Mouse (Mus musculus): Measurements from ENCODE around the gene Rhpn2. TPM values are rescaled to one million over a fixed set of nuclear protein-coding genes. Genes with fewer than 3 reads are reported as not detected.

Rhpn2 gene
- 1.6 and 2.9 TPM in 2 replicates for polyA plus RNA-seq (2014; fragmentation: Nextera tagmentation; extraction: Ambion mirVana)

- Histone ChIP-seq H3K4me1 (replicated peaks; ENCODE audit: control insufficient read depth, insufficient read depth, low read length) (peaks cover 5% of the 10 kb centered on the region; the same call in 1 of the 2 replicates), H3K9ac (ENCODE audit: low read length) (peak within 1 kb of the TSS; percentile 57), H3K4me3 (ENCODE audit: low read depth, low read length) (peak within 1 kb of the TSS; percentile 59), H3K36me3 (ENCODE audit: control insufficient read depth, insufficient read depth, low read length) (no peaks in the 10 kb centered on the region), H3K4me2 (ENCODE audit: low read depth, low read length, severe bottlenecking) (peak within 1 kb of the TSS; percentile 99), H3K27me3 (ENCODE audit: control insufficient read depth, insufficient read depth, low read length) (peaks cover 10% of the 10 kb centered on the region), H3K9me3 (ENCODE audit: control insufficient read depth, low read length) (no peaks in the 10 kb centered on the region), H3K27ac (ENCODE audit: low read depth, low read length) (no peak within 1 kb of the TSS)
- ATAC-seq (replicated peaks; ENCODE audit: low FRiP score) (peak; percentile 98), DNase-seq (ENCODE audit: low spot score) (peak; percentile 100)
- WGBS: under 1% methylated on average over 51 of the region's 52 CpGs
Observed at GRCm38 (mm10) chr7:35333692-35334526, at the start of gene Rhpn2. Rhpn2 (plus strand) TSS chr7:35334170.

GRCm38 (mm10) chr7:35293464-35293863 is 40.5 kb upstream of the Rhpn2 start:
- Histone ChIP-seq H3K4me2 (ENCODE audit: low read depth, low read length, severe bottlenecking) (no peak overlapping the region), H3K4me1 (replicated peaks; ENCODE audit: control insufficient read depth, insufficient read depth, low read length) (no peaks in the 10 kb centered on the region), H3K4me3 (ENCODE audit: low read depth, low read length) (no peak overlapping the region), H3K9ac (ENCODE audit: low read length) (no peak overlapping the region), H3K27ac (ENCODE audit: low read depth, low read length) (no peak overlapping the region), H3K9me3 (ENCODE audit: control insufficient read depth, low read length) (no peaks in the 10 kb centered on the region), H3K27me3 (ENCODE audit: control insufficient read depth, insufficient read depth, low read length) (no peaks in the 10 kb centered on the region), H3K36me3 (ENCODE audit: control insufficient read depth, insufficient read depth, low read length) (peaks cover 6% of the 10 kb centered on the region)
- DNase-seq (ENCODE audit: low spot score) (no peak), ATAC-seq (replicated peaks; ENCODE audit: low FRiP score) (no peak)
- WGBS: 90% methylated on average over 13 of the region's 13 CpGs

- no peak overlapping the region for H3K4me2 ChIP-seq (ENCODE audit: low read depth, low read length, severe bottlenecking)
- H3K4me3 ChIP-seq (ENCODE audit: low read depth, low read length): no peak overlapping the region
- peaks cover 6% of the 10 kb centered on the region; the same call in 1 of the 2 replicates for H3K36me3 ChIP-seq (ENCODE audit: control insufficient read depth, insufficient read depth, low read length)
- no peaks in the 10 kb centered on the region for H3K4me1 ChIP-seq (replicated peaks; ENCODE audit: control insufficient read depth, insufficient read depth, low read length)
- no peak for ATAC-seq (replicated peaks; ENCODE audit: low FRiP score)
- H3K27me3 ChIP-seq (ENCODE audit: control insufficient read depth, insufficient read depth, low read length): no peaks in the 10 kb centered on the region
- H3K9me3 ChIP-seq (ENCODE audit: control insufficient read depth, low read length): no peaks in the 10 kb centered on the region
- no peak for DNase-seq (ENCODE audit: low spot score)
- WGBS: 93% methylated on average over 2 of the region's 2 CpGs
- no peak overlapping the region for H3K27ac ChIP-seq (ENCODE audit: low read depth, low read length)
- no peak overlapping the region for H3K9ac ChIP-seq (ENCODE audit: low read length)
Observed at GRCm38 (mm10) chr7:35295631-35296030, 38.3 kb upstream of the Rhpn2 start.

- Histone ChIP-seq H3K4me2 (ENCODE audit: low read depth, low read length, severe bottlenecking) (no peak overlapping the region), H3K9ac (ENCODE audit: low read length) (no peak overlapping the region), H3K4me3 (ENCODE audit: low read depth, low read length) (no peak overlapping the region), H3K9me3 (ENCODE audit: control insufficient read depth, low read length) (no peaks in the 10 kb centered on the region), H3K4me1 (replicated peaks; ENCODE audit: control insufficient read depth, insufficient read depth, low read length) (no peaks in the 10 kb centered on the region), H3K27me3 (ENCODE audit: control insufficient read depth, insufficient read depth, low read length) (no peaks in the 10 kb centered on the region), H3K36me3 (ENCODE audit: control insufficient read depth, insufficient read depth, low read length) (peaks cover 8% of the 10 kb centered on the region; the same call in 1 of the 2 replicates), H3K27ac (ENCODE audit: low read depth, low read length) (no peak overlapping the region)
- 89% methylated on average over 5 of the region's 5 CpGs for WGBS
- ATAC-seq (replicated peaks; ENCODE audit: low FRiP score): no peak
- DNase-seq (ENCODE audit: low spot score): no peak
Observed at GRCm38 (mm10) chr7:35297886-35298285, 36.1 kb upstream of the Rhpn2 start.

- DNase-seq (ENCODE audit: low spot score) (no peak), ATAC-seq (replicated peaks; ENCODE audit: low FRiP score) (no peak)
- no peak overlapping the region for H3K9ac ChIP-seq (ENCODE audit: low read length)
- 81% methylated on average over 8 of the region's 8 CpGs for WGBS
- no peak overlapping the region for H3K4me3 ChIP-seq (ENCODE audit: low read depth, low read length)
- H3K36me3 ChIP-seq (ENCODE audit: control insufficient read depth, insufficient read depth, low read length): peaks cover 7% of the 10 kb centered on the region; the same call in 1 of the 2 replicates
- no peaks in the 10 kb centered on the region for H3K27me3 ChIP-seq (ENCODE audit: control insufficient read depth, insufficient read depth, low read length)
- no peaks in the 10 kb centered on the region for H3K4me1 ChIP-seq (replicated peaks; ENCODE audit: control insufficient read depth, insufficient read depth, low read length)
- H3K9me3 ChIP-seq (ENCODE audit: control insufficient read depth, low read length): no peaks in the 10 kb centered on the region
- H3K4me2 ChIP-seq (ENCODE audit: low read depth, low read length, severe bottlenecking): no peak overlapping the region
- no peak overlapping the region for H3K27ac ChIP-seq (ENCODE audit: low read depth, low read length)
Observed at GRCm38 (mm10) chr7:35299656-35300055, 34.3 kb upstream of the Rhpn2 start.

GRCm38 (mm10) chr7:35300792-35301191 is 33.2 kb upstream of the Rhpn2 start:
- Histone ChIP-seq H3K36me3 (ENCODE audit: control insufficient read depth, insufficient read depth, low read length) (peaks cover 6% of the 10 kb centered on the region; the same call in 1 of the 2 replicates), H3K4me1 (replicated peaks; ENCODE audit: control insufficient read depth, insufficient read depth, low read length) (no peaks in the 10 kb centered on the region)

GRCm38 (mm10) chr7:35311214-35311613 is 22.8 kb upstream of the Rhpn2 start:
- Histone ChIP-seq H3K4me2 (ENCODE audit: low read depth, low read length, severe bottlenecking) (no peak overlapping the region), H3K36me3 (ENCODE audit: control insufficient read depth, insufficient read depth, low read length) (peaks cover 3% of the 10 kb centered on the region; the same call in 1 of the 2 replicates)

More at GRCm38 (mm10) chr7:35300792-35301191, 33.2 kb upstream of the Rhpn2 start:
- Histone ChIP-seq H3K9me3 (ENCODE audit: control insufficient read depth, low read length) (no peaks in the 10 kb centered on the region), H3K4me3 (ENCODE audit: low read depth, low read length) (no peak overlapping the region), H3K9ac (ENCODE audit: low read length) (no peak overlapping the region), H3K27me3 (ENCODE audit: control insufficient read depth, insufficient read depth, low read length) (no peaks in the 10 kb centered on the region), H3K27ac (ENCODE audit: low read depth, low read length) (no peak overlapping the region), H3K4me2 (ENCODE audit: low read depth, low read length, severe bottlenecking) (no peak overlapping the region)
- ATAC-seq (replicated peaks; ENCODE audit: low FRiP score) (no peak), DNase-seq (ENCODE audit: low spot score) (no peak)

GRCm38 (mm10) chr7:35314156-35314555 is 19.8 kb upstream of the Rhpn2 start:
- no peak for ATAC-seq (replicated peaks; ENCODE audit: low FRiP score)
- Histone ChIP-seq H3K27ac (ENCODE audit: low read depth, low read length) (no peak overlapping the region), H3K27me3 (ENCODE audit: control insufficient read depth, insufficient read depth, low read length) (no peaks in the 10 kb centered on the region)

More at GRCm38 (mm10) chr7:35311214-35311613, 22.8 kb upstream of the Rhpn2 start:
- no peak overlapping the region for H3K4me3 ChIP-seq (ENCODE audit: low read depth, low read length)
- H3K9me3 ChIP-seq (ENCODE audit: control insufficient read depth, low read length): no peaks in the 10 kb centered on the region
- WGBS: 95% methylated on average over 3 of the region's 3 CpGs
- no peaks in the 10 kb centered on the region for H3K27me3 ChIP-seq (ENCODE audit: control insufficient read depth, insufficient read depth, low read length)
- ATAC-seq (replicated peaks; ENCODE audit: low FRiP score) (no peak), DNase-seq (ENCODE audit: low spot score) (no peak)
- no peak overlapping the region for H3K27ac ChIP-seq (ENCODE audit: low read depth, low read length)
- no peak overlapping the region for H3K9ac ChIP-seq (ENCODE audit: low read length)
- H3K4me1 ChIP-seq (replicated peaks; ENCODE audit: control insufficient read depth, insufficient read depth, low read length): no peaks in the 10 kb centered on the region

More at GRCm38 (mm10) chr7:35314156-35314555, 19.8 kb upstream of the Rhpn2 start:
- Histone ChIP-seq H3K4me2 (ENCODE audit: low read depth, low read length, severe bottlenecking) (no peak overlapping the region), H3K9me3 (ENCODE audit: control insufficient read depth, low read length) (no peaks in the 10 kb centered on the region), H3K4me1 (replicated peaks; ENCODE audit: control insufficient read depth, insufficient read depth, low read length) (peaks cover 3% of the 10 kb centered on the region; the same call in 1 of the 2 replicates), H3K36me3 (ENCODE audit: control insufficient read depth, insufficient read depth, low read length) (no peaks in the 10 kb centered on the region; the same call in 1 of the 2 replicates), H3K9ac (ENCODE audit: low read length) (no peak overlapping the region), H3K4me3 (ENCODE audit: low read depth, low read length) (no peak overlapping the region)
- DNase-seq (ENCODE audit: low spot score): no peak

Data from forebrain, embryonic 11.5 days (tissue).